Mouse (Mus musculus): ENCODE measurements at regions not wholly inside any gene's neighbourhood (a gene's known extent, or its start where the extent isn't known, plus 50 kb on each side); places are given as distances from the start of the nearest gene placed in this dataset.

- TF ChIP-seq CTCF (IDR thresholded peaks at IDR 0.05; ENCODE audit: low read depth) (no peak), EP300 (IDR thresholded peaks at IDR 0.05; ENCODE audit: low read depth) (no peak)
Measured at GRCm38 (mm10) chr9:52800476-52800875, 120.9 kb upstream of the AI593442 start.
